Mouse (Mus musculus) MEL (cell line): ENCODE results near the gene Gm1043. TPM values are rescaled to one million over a fixed set of nuclear protein-coding genes. Genes with fewer than 3 reads are reported as not detected.

Experiments used
- DNase-seq: peaks from one replicate; pipeline ENCODE4 v3.0.0; 2011; ENCODE audit warnings: low read depth, low spot score
- H3K27ac ChIP-seq: 2 replicates; pipeline ENCODE4 v1.5.1; 2012; ENCODE audit warnings: low read depth, mild to moderate bottlenecking, control low read depth, low read length, moderate library complexity; ENCODE audit not compliant: control insufficient read depth
- H3K27me3 ChIP-seq, 2 experiments: fragments of 150-350 bp in 1 of 2; sonication (generic) in 1 of 2; 2 replicates each; pipeline ENCODE4 v1.6.1; 2012; ENCODE audit warnings: low read length in 2 of 2, mild to moderate bottlenecking in 2 of 2, improper control_type of control experiment in 1 of 2, moderate library complexity in 1 of 2; ENCODE audit not compliant: insufficient read depth in 2 of 2, control insufficient read depth in 1 of 2
- H3K36me3 ChIP-seq, 2 experiments: 2 replicates each; pipeline ENCODE4 v1.6.1; 2012 to 2014; ENCODE audit warnings: low read length in 2 of 2, improper control_type of control experiment in 1 of 2, inconsistent platforms in 1 of 2, mild to moderate bottlenecking in 1 of 2; ENCODE audit not compliant: insufficient read depth in 2 of 2, control insufficient read depth in 1 of 2
- H3K4me1 ChIP-seq, 2 experiments: fragments of 150-350 bp in 1 of 2; sonication (generic) in 1 of 2; 2 replicates each; pipeline ENCODE4 v1.6.1; 2012; ENCODE audit warnings: low read length in 2 of 2, improper control_type of control experiment in 1 of 2, mild to moderate bottlenecking in 1 of 2; ENCODE audit not compliant: insufficient read depth in 2 of 2, control insufficient read depth in 1 of 2
- H3K4me3 ChIP-seq, 2 experiments: fragments of 150-350 bp in 1 of 2; sonication (generic) in 1 of 2; 2 replicates each; pipeline ENCODE4 v1.5.1; 2012; ENCODE audit warnings: low read depth in 2 of 2, low read length in 2 of 2, mild to moderate bottlenecking in 2 of 2, moderate library complexity in 2 of 2, control low read depth in 1 of 2, improper control_type of control experiment in 1 of 2; ENCODE audit not compliant: control insufficient read depth in 1 of 2, insufficient read depth in 1 of 2
- H3K79me2 ChIP-seq: 2 replicates; pipeline ENCODE4 v1.6.1; 2012; ENCODE audit warnings: mild to moderate bottlenecking, low read length, moderate library complexity; ENCODE audit not compliant: control insufficient read depth, poor library complexity, insufficient read depth
- H3K9ac ChIP-seq: 2 replicates; pipeline ENCODE4 v1.6.1; 2012; ENCODE audit warnings: low read depth, mild to moderate bottlenecking, control low read depth, low read length, moderate library complexity; ENCODE audit not compliant: control insufficient read depth, poor library complexity, severe bottlenecking
- H3K9me3 ChIP-seq: fragments of 150-350 bp; sonication (generic); replicated peaks from 2 replicates; pipeline ENCODE4 v1.6.1; 2012; ENCODE audit warnings: mild to moderate bottlenecking, low read length, improper control_type of control experiment, moderate library complexity; ENCODE audit not compliant: insufficient read depth
- E2F4 ChIP-seq: IDR thresholded peaks from 2 replicates; pipeline ENCODE4 v1.6.1; 2011; ENCODE audit warnings: low read depth, low read length, improper control_type of control experiment, borderline replicate concordance
- EP300 ChIP-seq, 2 experiments: IDR thresholded peaks; 2 replicates each; pipeline ENCODE4 v1.6.1; 2011; ENCODE audit warnings: improper control_type of control experiment in 2 of 2, low read length in 2 of 2, low read depth in 1 of 2, mild to moderate bottlenecking in 1 of 2
- ETS1 ChIP-seq: IDR thresholded peaks from 2 replicates; pipeline ENCODE4 v1.6.1; 2012; ENCODE audit warnings: low read depth, mild to moderate bottlenecking, inconsistent platforms, low read length, improper control_type of control experiment, moderate library complexity
- JUND ChIP-seq: IDR thresholded peaks from 2 replicates; pipeline ENCODE4 v1.6.1; 2011; ENCODE audit warnings: low read depth, mild to moderate bottlenecking, improper control_type of control experiment, low read length
- MAX ChIP-seq: IDR thresholded peaks from 2 replicates; pipeline ENCODE4 v1.6.1; 2011; ENCODE audit warnings: low read length, improper control_type of control experiment
- MAZ ChIP-seq: IDR thresholded peaks from 2 replicates; pipeline ENCODE4 v1.6.1; 2012; ENCODE audit warnings: low read depth, mild to moderate bottlenecking, inconsistent platforms, low read length, improper control_type of control experiment
- MEF2A ChIP-seq: IDR thresholded peaks from 2 replicates; pipeline ENCODE4 v1.6.1; 2014; ENCODE audit warnings: low read depth, mild to moderate bottlenecking, inconsistent platforms, low read length, improper control_type of control experiment; ENCODE audit not compliant: poor library complexity, insufficient replicate concordance, severe bottlenecking; ENCODE audit errors: extremely low read depth
- MXI1 ChIP-seq: IDR thresholded peaks from 2 replicates; pipeline ENCODE4 v1.6.1; 2011; ENCODE audit warnings: mild to moderate bottlenecking, low read depth, low read length, improper control_type of control experiment
- MYB ChIP-seq: IDR thresholded peaks from 2 replicates; pipeline ENCODE4 v1.6.1; 2011; ENCODE audit warnings: mild to moderate bottlenecking, low read depth, low read length, improper control_type of control experiment
- NELFE ChIP-seq: IDR thresholded peaks from 2 replicates; pipeline ENCODE4 v1.6.1; 2011; ENCODE audit warnings: low read depth, low read length, improper control_type of control experiment
- NRF1 ChIP-seq: IDR thresholded peaks from 2 replicates; pipeline ENCODE4 v1.6.1; 2014; ENCODE audit warnings: low read depth, mild to moderate bottlenecking, inconsistent platforms, low read length, improper control_type of control experiment, moderate library complexity; ENCODE audit not compliant: poor library complexity, insufficient read depth, severe bottlenecking
- POLR2A ChIP-seq, 2 experiments: IDR thresholded peaks; 2 replicates each; pipeline ENCODE4 v1.6.1; 2011 to 2012; ENCODE audit warnings: low read length in 2 of 2, mild to moderate bottlenecking in 2 of 2, control low read depth in 1 of 2, improper control_type of control experiment in 1 of 2, low read depth in 1 of 2, moderate library complexity in 1 of 2; ENCODE audit not compliant: control insufficient read depth in 1 of 2, insufficient read depth in 1 of 2, poor library complexity in 1 of 2
- POLR2AphosphoS5 ChIP-seq: IDR thresholded peaks from 2 replicates; pipeline ENCODE4 v1.6.1; 2012; ENCODE audit warnings: low read depth, borderline replicate concordance, mild to moderate bottlenecking, inconsistent platforms, low read length, moderate library complexity, mixed read lengths
- RAD21 ChIP-seq: IDR thresholded peaks from 2 replicates; pipeline ENCODE4 v1.6.1; 2011; ENCODE audit warnings: mild to moderate bottlenecking, low read depth, low read length, improper control_type of control experiment
- TAL1 ChIP-seq: IDR thresholded peaks from 2 replicates; pipeline ENCODE4 v1.6.1; 2012; ENCODE audit warnings: mild to moderate bottlenecking, inconsistent platforms, low read length, moderate library complexity, mixed read lengths
- USF1 ChIP-seq: IDR thresholded peaks from 2 replicates; pipeline ENCODE4 v1.6.1; 2014; ENCODE audit warnings: low read depth, mild to moderate bottlenecking, inconsistent platforms, low read length, improper control_type of control experiment, moderate library complexity
- ZNF384 ChIP-seq: IDR thresholded peaks from 2 replicates; pipeline ENCODE4 v1.6.1; 2012; ENCODE audit warnings: low read depth, mild to moderate bottlenecking, inconsistent platforms, low read length, improper control_type of control experiment
- polyA plus RNA-seq, 2 experiments: library from polyadenylated mRNA; stranded (reverse) in 1 of 2; unstranded in 1 of 2; fragments of >175 nt in 1 of 2; fragments of >200 nt in 1 of 2; gene quantifications; 2 replicates each; pipeline versions ENCODE4 v1.2.1 to v1.2.4; 2012; ENCODE audit warnings: low replicate concordance in 2 of 2, low read depth in 1 of 2; ENCODE audit not compliant: insufficient read length in 2 of 2, insufficient read depth in 1 of 2, missing spikeins in 1 of 2
- total RNA-seq: library from RNA; depleted of rRNA; stranded (reverse); fragments of 300-350 nt; gene quantifications from 2 replicates; pipeline ENCODE4 v1.2.3, GENCODE M21; 2012

The Gm1043 gene
- total and polyA plus RNA-seq, 3 experiments: not detected

DNA sequence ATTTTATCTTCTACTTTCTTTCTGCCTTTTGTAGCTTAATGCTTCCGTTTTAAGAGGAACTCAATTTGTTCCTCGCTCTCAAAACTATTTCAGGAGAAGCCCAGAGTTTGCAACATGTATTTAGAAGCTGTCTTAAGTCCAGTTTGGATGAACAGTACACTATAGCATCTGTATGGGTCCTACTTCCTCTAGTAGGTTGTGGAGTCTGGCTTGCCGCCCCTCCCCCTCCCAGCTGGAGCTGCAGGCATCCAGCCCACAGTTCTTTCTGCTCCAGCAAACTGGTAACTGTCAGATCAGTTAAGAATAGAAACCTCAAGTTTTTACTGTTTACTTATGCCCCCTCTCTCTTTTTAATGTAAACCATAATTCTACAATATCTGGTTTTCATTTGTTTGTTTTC lies 2.8 kb upstream of the Gm1043 start:
- Histone ChIP-seq H3K9me3 (no peaks in the 10 kb centered on the region), H3K27ac (no peak overlapping the region), H3K27me3 (no peaks in the 10 kb centered on the region), H3K79me2 (no peaks in the 10 kb centered on the region), H3K4me1 (no peaks in the 10 kb centered on the region), H3K4me3 (no peak overlapping the region), H3K36me3 (no peaks in the 10 kb centered on the region), H3K9ac (no peak overlapping the region)
- TF ChIP-seq E2F4: no peak
- TF ChIP-seq MAZ: no peak
- no peak for TF ChIP-seq POLR2AphosphoS5
- no peak for TF ChIP-seq TAL1
- TF ChIP-seq ZNF384: no peak
- TF ChIP-seq POLR2A (IDR thresholded peaks at IDR 0.05; ENCODE audit: control insufficient read depth in 1 of 2, insufficient read depth in 1 of 2, low read depth in 1 of 2, low read length in 2 of 2, poor library complexity in 1 of 2): no peak
- no peak for TF ChIP-seq RAD21
- no peak for DNase-seq

DNA sequence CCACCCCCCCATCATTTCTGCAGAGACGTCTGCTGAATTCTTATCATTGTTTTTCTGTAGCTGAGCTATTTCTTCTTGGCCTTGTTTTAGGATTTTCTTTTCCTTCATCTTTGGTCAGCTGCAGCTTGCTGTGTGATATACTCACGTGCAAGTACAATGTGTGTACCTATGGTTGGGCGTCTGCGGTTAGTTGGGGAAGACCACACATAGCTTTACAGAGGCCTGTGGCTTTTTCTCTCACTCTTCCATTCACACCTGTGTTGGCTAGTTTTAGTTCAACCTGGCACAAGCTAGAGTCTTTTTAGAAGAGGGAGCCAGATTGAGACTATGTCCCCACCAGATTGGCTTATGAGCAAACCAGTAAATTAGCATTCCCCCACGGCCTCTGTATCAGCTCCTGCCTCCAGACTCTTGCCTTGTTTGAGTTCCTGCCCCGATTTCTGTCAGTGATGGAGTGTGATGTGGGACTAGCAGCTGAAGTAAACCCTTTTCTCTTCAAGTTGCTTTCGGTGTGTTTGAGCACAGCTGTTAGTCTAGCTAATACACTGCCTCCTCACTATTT lies 1.9 kb upstream of the Gm1043 start:
- TF ChIP-seq NRF1 (no peak), ETS1 (no peak), EP300 (IDR thresholded peaks at IDR 0.05; ENCODE audit: low read depth in 1 of 2, low read length in 2 of 2) (no peak), MAZ (no peak), MYB (no peak), NELFE (no peak), USF1 (no peak), MEF2A (no peak), MXI1 (no peak), MAX (no peak), RAD21 (no peak), JUND (no peak)
- no peaks in the 10 kb centered on the region for H3K36me3 ChIP-seq
- H3K4me1 ChIP-seq: no peaks in the 10 kb centered on the region
- no peaks in the 10 kb centered on the region for H3K27me3 ChIP-seq
- no peak for DNase-seq
- no peaks in the 10 kb centered on the region for H3K9me3 ChIP-seq
- no peaks in the 10 kb centered on the region for H3K79me2 ChIP-seq
- H3K27ac ChIP-seq: no peak overlapping the region
- H3K9ac ChIP-seq: no peak overlapping the region
- no peak overlapping the region for H3K4me3 ChIP-seq
